Mouse (Mus musculus) brain, embryonic 18.5 days (tissue): ENCODE results near the gene Gm21560.
"Not testable (repeated sequence)": the region's sequence is repeated elsewhere in the genome, so short reads cannot be mapped to it uniquely, and the experiment has no call there.

Source experiments
- DNase-seq: peaks from one replicate; pipeline ENCODE4 v3.0.0-alpha.2; 2012; ENCODE audit warnings: low read depth, low spot score

The Gm21560 gene

DNA sequence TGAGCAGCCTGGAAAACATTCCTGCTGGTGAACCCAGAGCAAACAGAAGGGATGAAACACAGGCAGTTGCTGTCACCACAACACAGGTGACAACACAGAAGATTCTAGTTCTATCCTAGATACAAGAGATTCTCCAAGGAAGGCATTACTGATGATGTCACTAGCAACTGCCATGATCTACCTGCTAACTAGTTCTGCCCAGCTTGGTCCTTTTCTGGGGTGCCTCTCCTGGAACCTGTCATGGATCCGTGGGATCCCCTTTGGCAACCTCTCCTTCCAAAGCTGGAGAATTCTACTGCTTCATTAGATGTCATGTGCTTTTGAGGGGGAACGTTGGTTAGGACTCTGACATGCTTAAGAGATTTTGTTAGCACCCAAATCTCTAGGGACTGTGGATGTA, at the start of gene Gm21560:
Gene Gm21560 (minus strand): TSS at position 101 of the 400 bp plus-strand sequence.
- not testable (repeated sequence) for DNase-seq

DNA sequence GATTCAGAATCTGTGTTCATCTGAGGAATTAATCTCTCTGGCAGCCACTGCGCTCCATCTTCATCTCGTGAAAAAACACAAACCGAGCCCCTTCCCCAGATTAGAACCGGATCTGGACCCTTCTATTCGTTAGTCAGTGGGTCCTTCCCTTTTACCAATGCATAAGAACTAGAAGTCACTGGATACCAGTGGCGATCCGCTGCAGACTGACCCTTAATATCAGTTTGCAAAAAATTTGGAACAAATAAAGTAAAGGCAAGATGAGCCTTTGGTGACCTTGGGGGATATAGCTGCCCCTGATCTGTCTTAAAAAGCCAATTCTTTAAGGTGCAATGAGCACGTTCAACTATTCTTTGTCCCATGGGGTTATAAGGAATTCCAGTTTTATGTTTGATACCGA, 55.6 kb downstream of the Gm21560 start:
- DNase-seq = not testable (repeated sequence)

DNA sequence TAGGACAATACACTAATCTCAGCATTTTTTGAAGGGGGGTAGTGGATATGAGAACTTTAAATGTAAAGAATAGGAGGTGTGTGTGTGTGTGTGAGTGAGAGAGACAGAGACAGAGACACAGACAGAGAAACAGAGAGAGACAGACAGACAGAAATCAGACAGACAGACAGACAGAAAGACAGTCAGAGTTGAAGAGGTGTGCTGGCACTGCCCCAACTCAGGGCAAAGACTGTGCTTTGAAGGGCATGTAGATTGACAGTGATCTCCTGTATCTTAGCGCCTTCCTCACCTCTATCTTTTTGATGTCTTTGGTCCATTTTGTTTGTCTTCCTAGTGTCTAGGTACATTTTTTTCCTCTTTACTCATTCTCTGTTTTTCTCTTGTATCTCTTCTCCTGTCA, 58.0 kb downstream of the Gm21560 start:
- not testable (repeated sequence) for DNase-seq
